Mouse (Mus musculus): Measurements from ENCODE around the gene Gdap2.

Gene Gdap2

GRCm38 (mm10) chr3:100162315-100163105 lies at the start of gene Gdap2, which contains the start of gene Wdr3:
Gene Gdap2 (plus strand): TSS chr3:100162381.
Gene Wdr3 (minus strand): TSS chr3:100162407.
- DNase-seq = peak; percentile 96 to 97

GRCm38 (mm10) chr3:100118681-100119080 lies 43.5 kb upstream of the Gdap2 start:
- DNase-seq = no peak

- DNase-seq = no peak
Measured at GRCm38 (mm10) chr3:100121961-100122360, 40.2 kb upstream of the Gdap2 start.

- no peak for DNase-seq
Measured at GRCm38 (mm10) chr3:100122445-100122844, 39.7 kb upstream of the Gdap2 start.

- DNase-seq = no peak
Measured at GRCm38 (mm10) chr3:100160682-100161445, 1.3 kb upstream of the Gdap2 start.

GRCm38 (mm10) chr3:100161665-100162314 lies 391 bp upstream of the Gdap2 start:
- DNase-seq = no peak

GRCm38 (mm10) chr3:100163556-100163955 lies 1.4 kb downstream of the Gdap2 start:
- DNase-seq = no peak

- no peak for DNase-seq
Measured at GRCm38 (mm10) chr3:100164991-100165390, 2.8 kb downstream of the Gdap2 start.

GRCm38 (mm10) chr3:100176031-100176430 lies 13.8 kb downstream of the Gdap2 start:
- DNase-seq = no peak

GRCm38 (mm10) chr3:100180471-100180870 lies 18.3 kb downstream of the Gdap2 start:
- no peak for DNase-seq

- DNase-seq = peak in 1 of 2 experiments; percentile 81
Measured at GRCm38 (mm10) chr3:100189444-100189843, 27.3 kb downstream of the Gdap2 start.

GRCm38 (mm10) chr3:100189861-100190260 lies 27.7 kb downstream of the Gdap2 start:
- DNase-seq = no peak

GRCm38 (mm10) chr3:100194210-100194609 lies 32.0 kb downstream of the Gdap2 start:
- no peak for DNase-seq

GRCm38 (mm10) chr3:100201554-100201953 lies 39.4 kb downstream of the Gdap2 start:
- DNase-seq = peak in 1 of 2 experiments; percentile 42

- DNase-seq = no peak
Measured at GRCm38 (mm10) chr3:100206973-100207372, 44.8 kb downstream of the Gdap2 start.

GRCm38 (mm10) chr3:100215469-100215868 lies 53.3 kb downstream of the Gdap2 start:
- no peak for DNase-seq

GRCm38 (mm10) chr3:100225326-100225959 lies 63.3 kb downstream of the Gdap2 start:
- DNase-seq = no peak

- DNase-seq = no peak
Measured at GRCm38 (mm10) chr3:100227509-100227908, 65.3 kb downstream of the Gdap2 start.

GRCm38 (mm10) chr3:100228981-100229380 lies 66.8 kb downstream of the Gdap2 start:
- DNase-seq = peak; percentile 32 to 34

GRCm38 (mm10) chr3:100236725-100237436 lies 74.7 kb downstream of the Gdap2 start:
- DNase-seq = no peak

GRCm38 (mm10) chr3:100242230-100242629 lies 80.0 kb downstream of the Gdap2 start:
- DNase-seq = peak in 1 of 2 experiments; percentile 46

- no peak for DNase-seq
Measured at GRCm38 (mm10) chr3:100246286-100246825, 84.2 kb downstream of the Gdap2 start.
